Mouse (Mus musculus) heart, embryonic 13.5 days (tissue): ENCODE results near the gene Nob1. TPM values are rescaled to one million over a fixed set of nuclear protein-coding genes. Genes with fewer than 3 reads are reported as not detected.
A peak's percentile ranks its signal among the peaks of the same experiment; 100 is the strongest.

Source experiments
- ATAC-seq: fragments of 200-750 bp; cut with Nextera tagmentation; 2 replicates; pipeline ENCODE4 v1.8.0; 2017; ENCODE audit warnings: moderate TSS enrichment; ENCODE audit not compliant: insufficient number of reproducible peaks, low FRiP score, low TSS enrichment; ENCODE audit errors: extremely low read depth
- H3K27ac ChIP-seq: fragments of 300-500 bp; sonication (generic); replicated peaks from 2 replicates; pipeline ENCODE4 v1.5.1; 2015; ENCODE audit warnings: moderate library complexity, mild to moderate bottlenecking, inconsistent platforms
- H3K27me3 ChIP-seq: fragments of 300-500 bp; sonication (generic); replicated peaks from 2 replicates; pipeline ENCODE4 v1.6.1; 2015; ENCODE audit warnings: mild to moderate bottlenecking, inconsistent platforms
- H3K36me3 ChIP-seq: fragments of 300-500 bp; sonication (generic); 2 replicates; pipeline ENCODE4 v1.6.1; 2015; ENCODE audit warnings: mild to moderate bottlenecking, inconsistent platforms
- H3K4me1 ChIP-seq: fragments of 300-500 bp; sonication (generic); 2 replicates; pipeline ENCODE4 v1.6.1; 2015; ENCODE audit warnings: inconsistent platforms
- H3K4me2 ChIP-seq: fragments of 300-500 bp; sonication (generic); 2 replicates; pipeline ENCODE4 v1.6.1; 2015; ENCODE audit warnings: inconsistent platforms, mild to moderate bottlenecking, moderate library complexity
- H3K4me3 ChIP-seq: fragments of 300-500 bp; sonication (generic); 2 replicates; pipeline ENCODE4 v1.5.1; 2015; ENCODE audit warnings: moderate library complexity, mild to moderate bottlenecking, inconsistent platforms
- H3K9ac ChIP-seq: fragments of 300-500 bp; sonication (generic); 2 replicates; pipeline ENCODE4 v1.6.1; 2015; ENCODE audit warnings: inconsistent platforms, mild to moderate bottlenecking, moderate library complexity
- H3K9me3 ChIP-seq: fragments of 300-500 bp; sonication (generic); 2 replicates; pipeline ENCODE4 v1.6.1; 2016; ENCODE audit warnings: inconsistent platforms
- WGBS: fragments of 180-500 bp; shearing (Covaris S2); methylation state at CpG from one replicate; pipeline ENCODE4 v1.1.7; 2015; ENCODE audit warnings: mixed read lengths; 5-methylcytosine and 5-hydroxymethylcytosine counted together
- polyA plus RNA-seq: library from polyadenylated mRNA; unstranded; fragments of >200 nt; fragmentation: Nextera tagmentation; extraction: Ambion mirVana; gene quantifications from 2 replicates; pipeline ENCODE4 v1.2.1, GENCODE M21; 2015

Gene Nob1
- polyA plus RNA-seq, 1 experiment from 2014 or later = 45.2 TPM

GRCm38 (mm10) chr8:107403038-107403781 is 21.6 kb downstream of the Nob1 start, which contains the start of gene Nqo1:
Nqo1 (minus strand) TSS chr8:107403206.
- Histone ChIP-seq H3K4me3 (peak within 1 kb of the TSS; percentile 47), H3K4me2 (peak within 1 kb of the TSS; percentile 69), H3K9me3 (no peaks in the 10 kb centered on the region), H3K9ac (peak within 1 kb of the TSS; percentile 60), H3K27me3 (0 out of 2 replicates have a peak, but pooled peaks cover 2% of the 10 kb centered on the region), H3K36me3 (peaks cover 6% of the 10 kb centered on the region; the same call in 1 of the 2 replicates), H3K27ac (peak within 1 kb of the TSS; percentile 65), H3K4me1 (peaks cover 15% of the 10 kb centered on the region)
- ATAC-seq = peak; percentile 92
- WGBS = 14% methylated on average over 22 of the region's 22 CpGs

DNA sequence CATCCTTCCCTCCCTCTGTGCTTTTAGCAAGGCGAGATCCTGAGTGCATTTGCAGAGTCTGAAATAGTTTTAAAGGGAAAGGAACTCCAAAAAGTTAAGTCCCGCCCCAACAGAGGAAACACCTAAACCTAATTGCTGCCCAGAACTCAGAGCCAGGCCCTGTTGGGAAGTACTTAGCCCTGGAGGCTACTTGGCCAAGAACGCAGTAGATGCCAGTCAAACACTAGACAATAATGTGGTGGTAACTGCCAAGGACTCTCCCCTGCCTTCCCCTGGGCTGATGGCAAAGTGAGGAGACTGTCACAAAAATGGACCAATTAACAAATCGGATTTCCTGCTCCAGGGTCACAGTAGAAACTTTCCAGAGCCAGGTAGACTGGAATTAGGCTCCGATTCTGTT is 23.0 kb downstream of the Nob1 start:
- no peak overlapping the region for H3K4me3 ChIP-seq
- ATAC-seq = no peak
- H3K9me3 ChIP-seq = no peaks in the 10 kb centered on the region
- peaks cover 15% of the 10 kb centered on the region for H3K4me1 ChIP-seq
- 75% methylated on average over 5 of the region's 5 CpGs for WGBS
- H3K27ac ChIP-seq = no peak overlapping the region
- no peaks in the 10 kb centered on the region for H3K36me3 ChIP-seq
- 0 out of 2 replicates have a peak, but pooled peaks cover 2% of the 10 kb centered on the region for H3K27me3 ChIP-seq
- H3K4me2 ChIP-seq = peak overlapping the region; percentile 69
- no peak overlapping the region for H3K9ac ChIP-seq

- no peak overlapping the region for H3K4me3 ChIP-seq
These were observed 25.4 kb downstream of the Nob1 start for GRCm38 (mm10) chr8:107399495-107399894.

DNA sequence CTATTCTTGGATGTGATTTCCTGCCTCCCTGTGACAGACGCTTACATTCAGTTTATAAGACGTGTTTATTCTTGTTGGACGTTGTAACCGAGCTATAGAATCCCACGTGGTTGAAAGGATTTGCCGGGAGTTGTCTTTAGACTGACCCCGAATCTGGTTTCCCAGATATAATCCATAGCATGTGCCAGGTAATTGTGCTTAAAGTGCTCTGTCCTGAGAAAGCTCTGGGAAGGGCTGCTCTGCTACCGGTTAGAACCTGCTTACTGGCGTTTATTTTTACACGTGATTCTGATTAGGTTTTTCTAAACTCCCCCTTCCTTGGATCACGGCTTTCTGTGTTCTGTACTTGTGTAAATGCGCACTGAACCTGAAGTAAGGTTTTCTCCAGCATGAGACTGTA is 27.2 kb downstream of the Nob1 start:
- Histone ChIP-seq H3K9me3 (no peaks in the 10 kb centered on the region), H3K4me1 (peaks cover 5% of the 10 kb centered on the region; the same call in 1 of the 2 replicates), H3K27ac (no peak overlapping the region), H3K27me3 (0 out of 2 replicates have a peak, but pooled peaks cover 2% of the 10 kb centered on the region), H3K4me2 (no peak overlapping the region), H3K36me3 (no peaks in the 10 kb centered on the region), H3K9ac (no peak overlapping the region), H3K4me3 (no peak overlapping the region)
- WGBS = 55% methylated on average over 12 of the region's 12 CpGs
- ATAC-seq = no peak

More at GRCm38 (mm10) chr8:107399495-107399894, 25.4 kb downstream of the Nob1 start:
- Histone ChIP-seq H3K4me1 (peaks cover 15% of the 10 kb centered on the region), H3K27me3 (0 out of 2 replicates have a peak, but pooled peaks cover 2% of the 10 kb centered on the region), H3K27ac (no peak overlapping the region), H3K9ac (no peak overlapping the region), H3K9me3 (no peaks in the 10 kb centered on the region), H3K36me3 (no peaks in the 10 kb centered on the region), H3K4me2 (no peak overlapping the region)
- ATAC-seq = no peak
- 46% methylated on average over 9 of the region's 9 CpGs for WGBS

GRCm38 (mm10) chr8:107396106-107396670 is 28.7 kb downstream of the Nob1 start:
- Histone ChIP-seq H3K27me3 (no peaks in the 10 kb centered on the region), H3K9ac (no peak overlapping the region), H3K36me3 (no peaks in the 10 kb centered on the region), H3K4me3 (no peak overlapping the region), H3K9me3 (no peaks in the 10 kb centered on the region), H3K4me2 (no peak overlapping the region), H3K27ac (no peak overlapping the region), H3K4me1 (no peaks in the 10 kb centered on the region)
- no peak for ATAC-seq
- 84% methylated on average over 10 of the region's 10 CpGs for WGBS

DNA sequence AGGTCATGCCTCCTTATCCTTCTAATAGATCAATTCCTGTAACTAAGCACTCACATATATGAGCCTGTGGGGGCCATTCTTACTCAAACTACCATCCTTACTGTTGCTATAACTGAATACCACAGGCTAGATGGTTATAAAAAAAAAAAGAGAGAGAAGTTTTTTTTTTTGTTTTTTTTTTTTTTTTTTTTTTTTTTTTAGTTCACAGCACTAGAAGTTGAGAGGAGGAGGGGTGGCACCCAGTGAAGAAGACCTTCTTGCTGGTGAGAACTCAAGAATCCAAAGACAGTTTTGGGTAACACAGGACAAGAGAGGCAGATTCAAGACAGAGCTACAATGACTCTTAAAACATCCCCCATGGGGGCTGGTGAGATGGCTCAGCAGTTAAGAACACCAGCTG is 29.5 kb downstream of the Nob1 start:
- H3K4me1 ChIP-seq = no peaks in the 10 kb centered on the region
- ATAC-seq = no peak
- H3K27ac ChIP-seq = no peak overlapping the region
- no peaks in the 10 kb centered on the region for H3K36me3 ChIP-seq
- no peak overlapping the region for H3K9ac ChIP-seq
- no peaks in the 10 kb centered on the region for H3K9me3 ChIP-seq
- H3K4me3 ChIP-seq = no peak overlapping the region
- no peak overlapping the region for H3K4me2 ChIP-seq
- H3K27me3 ChIP-seq = no peaks in the 10 kb centered on the region

GRCm38 (mm10) chr8:107391136-107391516 is 33.7 kb downstream of the Nob1 start:
- Histone ChIP-seq H3K36me3 (no peaks in the 10 kb centered on the region), H3K9ac (no peak overlapping the region), H3K4me3 (no peak overlapping the region), H3K27ac (no peak overlapping the region), H3K9me3 (no peaks in the 10 kb centered on the region), H3K4me2 (no peak overlapping the region), H3K27me3 (no peaks in the 10 kb centered on the region), H3K4me1 (peaks cover 18% of the 10 kb centered on the region)
- no peak for ATAC-seq
- 59% methylated on average over 4 of the region's 4 CpGs for WGBS

GRCm38 (mm10) chr8:107390476-107391135 is 34.2 kb downstream of the Nob1 start:
- 83% methylated on average over 16 of the region's 16 CpGs for WGBS
- H3K9ac ChIP-seq = no peak overlapping the region
- H3K4me2 ChIP-seq = no peak overlapping the region
- H3K4me1 ChIP-seq = peaks cover 23% of the 10 kb centered on the region
- ATAC-seq = no peak
- no peaks in the 10 kb centered on the region for H3K27me3 ChIP-seq
- H3K27ac ChIP-seq = no peak overlapping the region
- H3K9me3 ChIP-seq = no peaks in the 10 kb centered on the region
- no peaks in the 10 kb centered on the region for H3K36me3 ChIP-seq
- no peak overlapping the region for H3K4me3 ChIP-seq

- Histone ChIP-seq H3K9ac (no peak overlapping the region), H3K4me3 (no peak overlapping the region), H3K27ac (no peak overlapping the region), H3K4me2 (no peak overlapping the region), H3K4me1 (peaks cover 33% of the 10 kb centered on the region), H3K9me3 (no peaks in the 10 kb centered on the region), H3K36me3 (no peaks in the 10 kb centered on the region), H3K27me3 (no peaks in the 10 kb centered on the region)
- WGBS = 59% methylated on average over 8 of the region's 8 CpGs
- ATAC-seq = no peak
These were observed 35.3 kb downstream of the Nob1 start for GRCm38 (mm10) chr8:107389557-107389956.

GRCm38 (mm10) chr8:107387861-107388260 is 37.0 kb downstream of the Nob1 start:
- H3K27me3 ChIP-seq = no peaks in the 10 kb centered on the region
- WGBS = 68% methylated on average over 5 of the region's 5 CpGs
- H3K4me1 ChIP-seq = peaks cover 42% of the 10 kb centered on the region
- no peaks in the 10 kb centered on the region for H3K9me3 ChIP-seq
- no peak overlapping the region for H3K9ac ChIP-seq
- no peak overlapping the region for H3K4me2 ChIP-seq
- H3K36me3 ChIP-seq = no peaks in the 10 kb centered on the region
- no peak overlapping the region for H3K4me3 ChIP-seq
- no peak overlapping the region for H3K27ac ChIP-seq
- ATAC-seq = no peak

DNA sequence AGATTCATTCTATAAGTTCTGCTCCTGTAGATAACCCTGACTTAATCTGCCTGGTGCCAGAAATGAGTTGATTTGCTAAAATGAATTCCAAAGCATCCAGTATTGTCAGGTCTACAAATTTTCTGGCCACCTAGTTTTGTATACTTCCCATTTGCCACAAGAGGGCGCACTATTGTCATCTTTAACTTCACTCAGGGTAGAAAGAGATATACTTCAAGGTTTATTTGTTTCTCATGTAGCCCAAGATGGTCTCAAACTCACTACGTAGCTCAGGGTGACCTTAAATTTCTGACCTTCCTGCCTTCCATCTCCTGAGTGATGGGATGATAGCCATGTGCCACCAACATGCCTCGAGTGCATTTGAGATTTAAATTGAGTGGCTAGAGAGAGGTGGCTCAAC is 38.2 kb downstream of the Nob1 start:
- ATAC-seq = no peak
- H3K27ac ChIP-seq = peak overlapping the region; percentile 33; the same call in 1 of the 2 replicates
- 33% methylated on average over 3 of the region's 3 CpGs for WGBS

More for the DNA sequence above, 38.2 kb downstream of the Nob1 start:
- Histone ChIP-seq H3K4me1 (peaks cover 42% of the 10 kb centered on the region), H3K36me3 (no peaks in the 10 kb centered on the region), H3K9me3 (no peaks in the 10 kb centered on the region), H3K27me3 (no peaks in the 10 kb centered on the region), H3K4me3 (no peak overlapping the region), H3K9ac (no peak overlapping the region), H3K4me2 (no peak overlapping the region)
